Mouse (Mus musculus) C2C12 (cell line): ENCODE results near the gene Nrp1. TPM values are rescaled to one million over a fixed set of nuclear protein-coding genes. Genes with fewer than 3 reads are reported as not detected.

Experiments
- H3K27me3 ChIP-seq: one replicate; pipeline ENCODE4 v1.6.1; 2011; ENCODE audit not compliant: control insufficient read depth, insufficient read depth, insufficient read length
- H3K36me3 ChIP-seq: one replicate; pipeline ENCODE4 v1.6.1; 2011; ENCODE audit not compliant: control insufficient read depth, insufficient read depth
- H3K4me3 ChIP-seq: one replicate; pipeline ENCODE4 v1.5.1; 2011; ENCODE audit warnings: mild to moderate bottlenecking, control low read depth; ENCODE audit not compliant: poor library complexity, insufficient read depth, severe bottlenecking
- H3K79me2 ChIP-seq: one replicate; pipeline ENCODE4 v1.6.1; 2011; ENCODE audit not compliant: control insufficient read depth, insufficient read depth
- H3K79me3 ChIP-seq: one replicate; pipeline ENCODE4 v1.6.1; 2011; ENCODE audit warnings: low read depth, control low read depth
- H3ac ChIP-seq: one replicate; pipeline ENCODE3; 2011; ENCODE audit warnings: low read depth; ENCODE audit not compliant: control insufficient read depth, insufficient read length
- CEBPB ChIP-seq: IDR thresholded peaks from one replicate; pipeline ENCODE4 v1.6.1; 2011; ENCODE audit warnings: low read depth, mild to moderate bottlenecking, control low read depth, moderate library complexity
- CTCF ChIP-seq: IDR thresholded peaks from one replicate; pipeline ENCODE4 v1.5.1; 2011; ENCODE audit not compliant: control insufficient read depth, insufficient read depth, insufficient read length
- FOSL1 ChIP-seq: IDR thresholded peaks from one replicate; pipeline ENCODE4 v1.8.0; 2011; ENCODE audit warnings: mild to moderate bottlenecking, low read length; ENCODE audit not compliant: poor library complexity, insufficient read depth, severe bottlenecking
- MAX ChIP-seq: IDR thresholded peaks from one replicate; pipeline ENCODE4 v1.6.1; 2011; ENCODE audit warnings: mild to moderate bottlenecking, control low read depth
- MYOD1 ChIP-seq: IDR thresholded peaks from one replicate; pipeline ENCODE4 v1.6.1; 2011; ENCODE audit warnings: low read depth; ENCODE audit not compliant: control insufficient read depth, insufficient read length
- MYOG ChIP-seq: IDR thresholded peaks from one replicate; pipeline ENCODE4 v1.6.1; 2011; ENCODE audit not compliant: control insufficient read depth, insufficient read length; ENCODE audit errors: extremely low read depth
- USF1 ChIP-seq: IDR thresholded peaks from one replicate; pipeline ENCODE4 v1.6.1; 2011; ENCODE audit warnings: low read depth, mild to moderate bottlenecking, control low read depth, moderate library complexity
- polyA plus RNA-seq: library from polyadenylated mRNA; unstranded; fragments of >200 nt; fragmentation: generic; extraction: Trizol; gene quantifications from one replicate; pipeline ENCODE4 v1.2.1, GENCODE M21; 2012; ENCODE audit warnings: missing spikeins

Nrp1 gene
- polyA plus RNA-seq, 1 experiment, result 19.1 TPM

GRCm38 (mm10) chr8:128359521-128360318, 1.3 kb downstream of the Nrp1 start:
- TF ChIP-seq MAX, result no peak
- Histone ChIP-seq H3K79me2 (peaks cover 35% of the 10 kb centered on the region), H3ac (peak overlapping the region; percentile 94), H3K36me3 (peaks cover 13% of the 10 kb centered on the region), H3K79me3 (peaks cover 4% of the 10 kb centered on the region), H3K27me3 (no peaks in the 10 kb centered on the region), H3K4me3 (peak overlapping the region; percentile 60)

- H3K36me3 ChIP-seq, result peaks cover 23% of the 10 kb centered on the region
- H3K27me3 ChIP-seq, result no peaks in the 10 kb centered on the region
- TF ChIP-seq MYOG (no peak), USF1 (no peak), MAX (no peak), CTCF (no peak), MYOD1 (no peak), CEBPB (no peak), FOSL1 (no peak)
- peaks cover 49% of the 10 kb centered on the region for H3K79me2 ChIP-seq
- peaks cover 8% of the 10 kb centered on the region for H3K79me3 ChIP-seq
- H3K4me3 ChIP-seq, result no peak overlapping the region
- H3ac ChIP-seq, result no peak overlapping the region
Observed at GRCm38 (mm10) chr8:128361343-128361870, 3.0 kb downstream of the Nrp1 start.

GRCm38 (mm10) chr8:128362940-128363595, 4.7 kb downstream of the Nrp1 start:
- H3K79me2 ChIP-seq, result peaks cover 52% of the 10 kb centered on the region
- no peak overlapping the region for H3K4me3 ChIP-seq
- H3K36me3 ChIP-seq, result peaks cover 23% of the 10 kb centered on the region

GRCm38 (mm10) chr8:128370496-128370895, 12.1 kb downstream of the Nrp1 start:
- Histone ChIP-seq H3K36me3 (peaks cover 5% of the 10 kb centered on the region), H3ac (no peak overlapping the region), H3K79me2 (peaks cover 65% of the 10 kb centered on the region), H3K79me3 (peaks cover 16% of the 10 kb centered on the region), H3K27me3 (no peaks in the 10 kb centered on the region), H3K4me3 (no peak overlapping the region)
- TF ChIP-seq CEBPB (no peak), USF1 (no peak), CTCF (no peak), FOSL1 (no peak), MAX (no peak), MYOD1 (no peak), MYOG (no peak)

More at GRCm38 (mm10) chr8:128362940-128363595, 4.7 kb downstream of the Nrp1 start:
- Histone ChIP-seq H3K79me3 (peaks cover 10% of the 10 kb centered on the region), H3K27me3 (no peaks in the 10 kb centered on the region), H3ac (no peak overlapping the region)
- no peak for TF ChIP-seq MAX
- peak; percentile 30 for TF ChIP-seq CTCF

- no peak overlapping the region for H3K4me3 ChIP-seq
- H3K27me3 ChIP-seq, result no peaks in the 10 kb centered on the region
- peaks cover 2% of the 10 kb centered on the region for H3K36me3 ChIP-seq
- H3ac ChIP-seq, result no peak overlapping the region
- no peak for TF ChIP-seq USF1
- no peak for TF ChIP-seq CEBPB
- TF ChIP-seq MAX, result no peak
- TF ChIP-seq CTCF, result no peak
- no peak for TF ChIP-seq MYOD1
- no peak for TF ChIP-seq FOSL1
- no peak for TF ChIP-seq MYOG
- H3K79me2 ChIP-seq, result peaks cover 66% of the 10 kb centered on the region
- H3K79me3 ChIP-seq, result peaks cover 16% of the 10 kb centered on the region
Observed at GRCm38 (mm10) chr8:128371026-128371425, 12.6 kb downstream of the Nrp1 start.

GRCm38 (mm10) chr8:128371789-128372188, 13.4 kb downstream of the Nrp1 start:
- Histone ChIP-seq H3K27me3 (no peaks in the 10 kb centered on the region), H3K4me3 (no peak overlapping the region), H3K36me3 (peaks cover 3% of the 10 kb centered on the region), H3K79me2 (peaks cover 68% of the 10 kb centered on the region), H3ac (no peak overlapping the region), H3K79me3 (peaks cover 10% of the 10 kb centered on the region)
- no peak for TF ChIP-seq MAX
- no peak for TF ChIP-seq FOSL1
- TF ChIP-seq MYOD1, result no peak
- no peak for TF ChIP-seq CEBPB
- no peak for TF ChIP-seq USF1
- TF ChIP-seq MYOG, result no peak
